Mouse (Mus musculus): Measurements from ENCODE around the gene Eif2b3. TPM values are rescaled to one million over a fixed set of nuclear protein-coding genes. Genes with fewer than 3 reads are reported as not detected.

Gene Eif2b3
- polyA plus RNA-seq, 1 experiment from 2014 or later: 46.2 TPM

GRCm38 (mm10) chr4:116999513-117000154 lies 19.6 kb upstream of the Eif2b3 start:
- H3K4me3 ChIP-seq: no peak overlapping the region
- ATAC-seq (replicated peaks): no peak
- H3K4me2 ChIP-seq: no peak overlapping the region
- peaks cover 34% of the 10 kb centered on the region for H3K36me3 ChIP-seq (replicated peaks)
- H3K4me1 ChIP-seq: peaks cover 16% of the 10 kb centered on the region
- no peaks in the 10 kb centered on the region for H3K27me3 ChIP-seq (replicated peaks)
- H3K9me3 ChIP-seq: no peaks in the 10 kb centered on the region
- no peak overlapping the region for H3K9ac ChIP-seq
- H3K27ac ChIP-seq: no peak overlapping the region
- 92% methylated on average over 17 of the region's 17 CpGs for WGBS

- Histone ChIP-seq H3K27ac (no peak overlapping the region), H3K4me2 (no peak overlapping the region), H3K4me3 (no peak overlapping the region), H3K27me3 (replicated peaks) (no peaks in the 10 kb centered on the region), H3K4me1 (no peaks in the 10 kb centered on the region), H3K9me3 (no peaks in the 10 kb centered on the region), H3K36me3 (replicated peaks) (peaks cover 34% of the 10 kb centered on the region), H3K9ac (no peak overlapping the region)
- 90% methylated on average over 16 of the region's 16 CpGs for WGBS
- no peak for ATAC-seq (replicated peaks)
Observed at GRCm38 (mm10) chr4:117001957-117002356, 17.2 kb upstream of the Eif2b3 start.

GRCm38 (mm10) chr4:117002543-117003521 lies 16.4 kb upstream of the Eif2b3 start:
- H3K4me2 ChIP-seq: no peak overlapping the region
- no peaks in the 10 kb centered on the region for H3K4me1 ChIP-seq
- H3K36me3 ChIP-seq (replicated peaks): peaks cover 34% of the 10 kb centered on the region
- H3K9ac ChIP-seq: no peak overlapping the region
- no peaks in the 10 kb centered on the region for H3K9me3 ChIP-seq
- WGBS: 58% methylated on average over 38 of the region's 38 CpGs
- H3K27me3 ChIP-seq (replicated peaks): no peaks in the 10 kb centered on the region
- H3K27ac ChIP-seq: no peak overlapping the region
- no peak overlapping the region for H3K4me3 ChIP-seq
- peak; percentile 62; the same call in 1 of the 2 replicates for ATAC-seq (replicated peaks)

- Histone ChIP-seq H3K27ac (no peak overlapping the region), H3K36me3 (replicated peaks) (peaks cover 22% of the 10 kb centered on the region), H3K4me2 (no peak overlapping the region), H3K4me3 (no peak overlapping the region), H3K9ac (no peak overlapping the region), H3K4me1 (no peaks in the 10 kb centered on the region), H3K9me3 (no peaks in the 10 kb centered on the region), H3K27me3 (replicated peaks) (no peaks in the 10 kb centered on the region)
- ATAC-seq (replicated peaks): no peak
- 91% methylated on average over 4 of the region's 4 CpGs for WGBS
Observed at GRCm38 (mm10) chr4:117004649-117005048, 14.6 kb upstream of the Eif2b3 start.

- peaks cover 11% of the 10 kb centered on the region for H3K36me3 ChIP-seq (replicated peaks)
- WGBS: 73% methylated on average over 7 of the region's 7 CpGs
- H3K27me3 ChIP-seq (replicated peaks): no peaks in the 10 kb centered on the region
- no peak overlapping the region for H3K27ac ChIP-seq
- ATAC-seq (replicated peaks): no peak
- H3K4me3 ChIP-seq: no peak overlapping the region
- H3K4me2 ChIP-seq: no peak overlapping the region
- no peaks in the 10 kb centered on the region for H3K4me1 ChIP-seq
- no peaks in the 10 kb centered on the region for H3K9me3 ChIP-seq
- H3K9ac ChIP-seq: no peak overlapping the region
Observed at GRCm38 (mm10) chr4:117005611-117006400, 13.4 kb upstream of the Eif2b3 start.

- ATAC-seq (replicated peaks): no peak
- no peak overlapping the region for H3K4me2 ChIP-seq
- 66% methylated on average over 3 of the region's 3 CpGs for WGBS
- H3K27ac ChIP-seq: no peak overlapping the region
- no peaks in the 10 kb centered on the region for H3K4me1 ChIP-seq
- no peaks in the 10 kb centered on the region for H3K9me3 ChIP-seq
- H3K36me3 ChIP-seq (replicated peaks): peaks cover 11% of the 10 kb centered on the region; the same call in 1 of the 2 replicates
- H3K9ac ChIP-seq: no peak overlapping the region
- no peak overlapping the region for H3K4me3 ChIP-seq
- H3K27me3 ChIP-seq (replicated peaks): no peaks in the 10 kb centered on the region
Observed at GRCm38 (mm10) chr4:117007058-117007457, 12.1 kb upstream of the Eif2b3 start.

GRCm38 (mm10) chr4:117010231-117010630 lies 9.0 kb upstream of the Eif2b3 start:
- H3K4me3 ChIP-seq: no peak overlapping the region
- no peak overlapping the region for H3K4me2 ChIP-seq
- H3K4me1 ChIP-seq: no peaks in the 10 kb centered on the region
- no peaks in the 10 kb centered on the region for H3K27me3 ChIP-seq (replicated peaks)
- H3K36me3 ChIP-seq (replicated peaks): no peaks in the 10 kb centered on the region
- H3K9ac ChIP-seq: no peak overlapping the region
- WGBS: 88% methylated on average over 5 of the region's 5 CpGs
- H3K9me3 ChIP-seq: no peaks in the 10 kb centered on the region
- H3K27ac ChIP-seq: no peak overlapping the region
- ATAC-seq (replicated peaks): no peak

GRCm38 (mm10) chr4:117013596-117013995 lies 5.6 kb upstream of the Eif2b3 start:
- 82% methylated on average over 6 of the region's 6 CpGs for WGBS
- ATAC-seq (replicated peaks): no peak
- no peaks in the 10 kb centered on the region for H3K36me3 ChIP-seq (replicated peaks)

GRCm38 (mm10) chr4:117014901-117015415 lies 4.2 kb upstream of the Eif2b3 start:
- no peak overlapping the region for H3K4me3 ChIP-seq
- H3K36me3 ChIP-seq (replicated peaks): no peaks in the 10 kb centered on the region
- no peak overlapping the region for H3K4me2 ChIP-seq
- WGBS: 65% methylated on average over 4 of the region's 4 CpGs
- ATAC-seq (replicated peaks): no peak
- H3K27me3 ChIP-seq (replicated peaks): no peaks in the 10 kb centered on the region
- H3K9me3 ChIP-seq: no peaks in the 10 kb centered on the region
- H3K9ac ChIP-seq: no peak overlapping the region
- H3K4me1 ChIP-seq: peaks cover 6% of the 10 kb centered on the region
- no peak overlapping the region for H3K27ac ChIP-seq

More at GRCm38 (mm10) chr4:117013596-117013995, 5.6 kb upstream of the Eif2b3 start:
- no peak overlapping the region for H3K4me2 ChIP-seq
- no peaks in the 10 kb centered on the region for H3K9me3 ChIP-seq
- H3K27me3 ChIP-seq (replicated peaks): no peaks in the 10 kb centered on the region
- no peak overlapping the region for H3K4me3 ChIP-seq
- no peak overlapping the region for H3K27ac ChIP-seq
- no peak overlapping the region for H3K9ac ChIP-seq
- H3K4me1 ChIP-seq: no peaks in the 10 kb centered on the region

GRCm38 (mm10) chr4:117017738-117018137 lies 1.5 kb upstream of the Eif2b3 start:
- Histone ChIP-seq H3K36me3 (replicated peaks) (no peaks in the 10 kb centered on the region), H3K4me3 (no peak overlapping the region), H3K4me1 (peaks cover 14% of the 10 kb centered on the region), H3K27me3 (replicated peaks) (no peaks in the 10 kb centered on the region), H3K9me3 (no peaks in the 10 kb centered on the region), H3K27ac (no peak overlapping the region), H3K9ac (no peak overlapping the region), H3K4me2 (no peak overlapping the region)
- ATAC-seq (replicated peaks): no peak
- 90% methylated on average over 2 of the region's 2 CpGs for WGBS

GRCm38 (mm10) chr4:117018327-117018726 lies 875 bp upstream of the Eif2b3 start:
- ATAC-seq (replicated peaks): no peak
- H3K27me3 ChIP-seq (replicated peaks): no peaks in the 10 kb centered on the region
- H3K4me1 ChIP-seq: peaks cover 14% of the 10 kb centered on the region
- H3K4me2 ChIP-seq: no peak overlapping the region
- H3K36me3 ChIP-seq (replicated peaks): no peaks in the 10 kb centered on the region; the same call in 1 of the 2 replicates
- no peaks in the 10 kb centered on the region for H3K9me3 ChIP-seq
- 85% methylated on average over 7 of the region's 7 CpGs for WGBS
- H3K27ac ChIP-seq: no peak overlapping the region
- H3K4me3 ChIP-seq: no peak overlapping the region
- H3K9ac ChIP-seq: no peak overlapping the region

GRCm38 (mm10) chr4:117023469-117023868 lies 4.3 kb downstream of the Eif2b3 start:
- H3K9ac ChIP-seq: no peak overlapping the region
- WGBS: 96% methylated on average over 4 of the region's 4 CpGs
- H3K27ac ChIP-seq: no peak overlapping the region
- ATAC-seq (replicated peaks): no peak
- H3K9me3 ChIP-seq: no peaks in the 10 kb centered on the region
- peaks cover 14% of the 10 kb centered on the region for H3K4me1 ChIP-seq
- H3K36me3 ChIP-seq (replicated peaks): no peaks in the 10 kb centered on the region; the same call in 1 of the 2 replicates
- no peak overlapping the region for H3K4me2 ChIP-seq
- no peak overlapping the region for H3K4me3 ChIP-seq
- no peaks in the 10 kb centered on the region for H3K27me3 ChIP-seq (replicated peaks)
